Mouse (Mus musculus) CD8-positive naive resting alpha-beta T cell, adult 2 months (primary cell): Measurements from ENCODE around the gene BC005624.
A peak's percentile ranks its signal among the peaks of the same experiment; 100 is the strongest.
"Not testable (repeated sequence)": the region's sequence is repeated elsewhere in the genome, so short reads cannot be mapped to it uniquely, and the experiment has no call there.

Source experiments
- DNase-seq, 2 experiments: peaks; one replicate each; pipeline ENCODE4 v3.0.0; 2022; ENCODE audit warnings: low read depth in 2 of 2, low spot score in 2 of 2

The BC005624 gene

GRCm38 (mm10) chr2:30983024-30983423 is 1.0 kb upstream of the BC005624 start:
- DNase-seq, result no peak

GRCm38 (mm10) chr2:30967352-30968327 is 14.4 kb downstream of the BC005624 start, which contains the start of gene Tor1a:
TSS of gene Tor1a (minus strand) at chr2:30967933.
- DNase-seq, result peak; percentile 69 to 75

- peak; percentile 25 to 48 for DNase-seq
Observed at GRCm38 (mm10) chr2:30966826-30967225, 15.2 kb downstream of the BC005624 start.

- DNase-seq, result no peak
Observed at GRCm38 (mm10) chr2:30965627-30966026, 16.4 kb downstream of the BC005624 start.

GRCm38 (mm10) chr2:30962570-30963254 is 19.3 kb downstream of the BC005624 start:
- DNase-seq, result no peak

GRCm38 (mm10) chr2:30959856-30960255 is 22.1 kb downstream of the BC005624 start:
- no peak for DNase-seq

GRCm38 (mm10) chr2:30958726-30959125 is 23.3 kb downstream of the BC005624 start:
- no peak for DNase-seq

- DNase-seq, result no peak
Observed at GRCm38 (mm10) chr2:30957511-30957910, 24.5 kb downstream of the BC005624 start.

- DNase-seq, result no peak
Observed at GRCm38 (mm10) chr2:30954797-30955196, 27.2 kb downstream of the BC005624 start.

- peak; percentile 76 to 79 for DNase-seq
Observed at GRCm38 (mm10) chr2:30952824-30953490, 29.0 kb downstream of the BC005624 start, which contains the start of gene Tor1b. TSS of gene Tor1b (plus strand) at chr2:30952959.

- no peak for DNase-seq
Observed at GRCm38 (mm10) chr2:30952457-30952823, 29.6 kb downstream of the BC005624 start.

GRCm38 (mm10) chr2:30942603-30943011 is 39.4 kb downstream of the BC005624 start:
- peak; percentile 55 to 75 for DNase-seq

- DNase-seq, result not testable (repeated sequence)
Observed at GRCm38 (mm10) chr2:30942116-30942515, 39.9 kb downstream of the BC005624 start.

GRCm38 (mm10) chr2:30941586-30941985 is 40.4 kb downstream of the BC005624 start:
- no peak for DNase-seq

- DNase-seq, result no peak
Observed at GRCm38 (mm10) chr2:30938574-30938991, 43.4 kb downstream of the BC005624 start.

GRCm38 (mm10) chr2:30937731-30938130 is 44.3 kb downstream of the BC005624 start:
- no peak for DNase-seq

- DNase-seq, result no peak
Observed at GRCm38 (mm10) chr2:30936808-30937207, 45.2 kb downstream of the BC005624 start.

GRCm38 (mm10) chr2:30933917-30934450 is 48.0 kb downstream of the BC005624 start:
- peak; percentile 47 to 70 for DNase-seq

- DNase-seq, result no peak
Observed at GRCm38 (mm10) chr2:30933032-30933431, 49.0 kb downstream of the BC005624 start.

- no peak for DNase-seq
Observed at GRCm38 (mm10) chr2:30931922-30932321, 50.1 kb downstream of the BC005624 start.

- not testable (repeated sequence) for DNase-seq
Observed at GRCm38 (mm10) chr2:30930846-30931245, 51.2 kb downstream of the BC005624 start.
